Mouse (Mus musculus) small intestine, adult 10 weeks (tissue): ENCODE measurements around the gene Usp28. TPM values are rescaled to one million over a fixed set of nuclear protein-coding genes. Genes with fewer than 3 reads are reported as not detected.

Experiments
- polyA plus RNA-seq: library from polyadenylated mRNA; stranded (reverse); fragments of 350-450 nt; fragmentation: Illumina TruSeq; extraction: RNeasy Lipid Tissue Mini Kit (QIAGEN cat#74804); gene quantifications from one replicate; pipeline ENCODE4 v1.2.3, GENCODE M21; 2014; ENCODE audit warnings: low replicate concordance

The Usp28 gene
- 7.4 TPM for polyA plus RNA-seq

DNA sequence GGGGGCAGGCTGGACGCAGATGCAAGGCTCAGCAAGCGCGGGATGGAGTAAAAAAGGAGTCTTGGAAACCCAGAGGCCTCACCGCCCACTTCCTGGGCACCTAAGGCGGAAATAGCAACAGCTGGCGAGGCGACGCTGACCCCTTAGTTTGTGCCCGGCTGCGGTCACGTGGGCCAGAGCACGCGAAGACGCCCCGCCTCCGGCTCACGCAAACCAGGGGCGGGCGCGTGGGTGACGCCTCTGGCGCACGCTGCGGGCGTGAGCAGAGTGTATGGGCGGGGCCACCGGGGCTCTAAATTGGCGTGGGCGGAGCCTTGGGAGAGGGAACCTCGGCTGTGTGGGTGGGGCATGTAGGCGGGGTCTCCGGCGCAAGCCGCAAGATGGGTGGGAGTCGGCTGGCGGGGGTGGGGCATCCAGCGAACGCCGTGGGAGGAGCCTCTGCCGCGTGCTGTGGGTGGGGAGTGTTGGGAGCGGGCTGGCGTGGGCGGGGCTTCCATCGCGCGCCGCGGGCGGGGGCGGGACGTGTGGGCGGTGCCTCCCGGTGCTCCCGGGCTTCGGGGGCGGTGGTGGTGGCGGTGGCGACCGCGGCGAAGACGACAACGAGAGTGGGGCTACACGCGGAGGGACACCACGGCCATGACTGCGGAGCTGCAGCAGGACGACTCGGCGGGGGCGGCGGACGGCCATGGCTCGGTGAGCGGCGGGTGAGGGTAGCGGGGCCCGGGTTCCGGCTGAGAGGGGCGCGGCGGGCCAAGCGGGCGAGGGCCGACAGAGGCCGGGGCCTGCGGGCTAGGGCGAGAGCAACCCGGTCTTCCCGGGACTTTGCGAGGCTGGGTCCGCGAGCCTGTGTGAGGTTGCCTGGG is at the start of gene Usp28:
Gene Usp28, plus strand, starts transcription at position 531 of the 863 bp plus-strand sequence.

DNA sequence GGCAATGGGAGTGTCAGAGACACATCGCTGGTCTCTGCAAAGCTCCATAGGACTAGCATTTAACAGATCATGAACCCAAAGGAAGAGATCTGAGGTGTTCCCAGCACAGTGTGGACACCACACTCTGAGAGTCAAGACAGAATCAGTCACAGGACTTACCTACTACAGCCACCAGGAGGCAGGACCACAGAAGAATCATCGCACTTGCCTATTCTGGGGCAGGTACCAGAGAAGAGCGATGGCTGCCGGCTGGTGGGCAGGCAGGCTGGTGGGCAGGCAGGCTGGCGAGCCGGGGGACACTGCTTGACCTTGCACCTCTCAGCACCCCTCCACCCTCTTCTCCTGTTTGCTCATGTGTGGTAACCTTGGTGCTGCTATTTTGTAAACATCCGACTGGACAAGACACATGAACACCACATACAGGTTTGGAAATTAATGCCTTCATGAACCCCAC is 20.6 kb upstream of the Usp28 start, which contains the start of gene Htr3b:
Gene Htr3b, minus strand, starts transcription at position 404 of the 454 bp plus-strand sequence.

DNA sequence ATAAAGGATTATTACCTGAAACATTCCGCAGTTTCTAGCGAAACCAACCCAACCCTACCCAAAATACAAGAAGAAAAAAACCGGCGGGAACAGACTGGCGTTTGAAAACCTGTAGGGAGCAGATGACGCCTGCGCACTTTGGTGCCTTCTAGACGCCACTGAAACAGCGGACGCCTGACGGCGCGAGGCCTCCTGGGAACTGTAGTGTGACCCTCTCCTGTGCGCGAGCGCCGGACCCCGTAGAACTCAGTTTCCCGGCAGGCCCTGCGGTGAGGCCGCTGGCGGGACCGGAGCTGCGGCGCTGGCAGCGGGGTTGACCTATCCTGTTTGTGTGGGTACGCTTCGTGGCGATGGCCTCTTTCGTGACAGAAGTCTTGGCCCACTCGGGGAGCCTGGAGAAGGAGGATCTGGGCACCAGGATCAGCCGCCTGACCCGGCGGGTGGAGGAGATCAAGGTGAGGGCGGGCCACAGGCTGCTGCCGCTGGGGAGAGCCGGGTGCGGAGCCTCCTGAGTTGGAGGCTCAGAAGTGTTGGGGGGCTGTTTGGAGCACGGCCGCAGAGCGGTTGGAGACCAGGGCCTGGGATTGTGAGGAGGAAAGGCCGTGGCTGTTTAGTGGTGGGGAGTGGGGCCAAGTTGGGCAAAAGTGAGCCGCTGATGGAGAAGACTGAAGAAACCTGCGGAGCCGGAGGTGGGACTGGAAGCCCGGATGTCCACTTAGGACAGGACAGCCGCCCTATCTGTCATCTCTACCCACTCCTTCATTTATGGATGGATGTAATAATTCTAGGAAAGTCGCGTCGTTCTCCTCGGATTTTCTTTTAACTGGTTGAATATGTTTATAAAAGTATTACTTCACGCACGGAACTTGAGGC is 70.4 kb downstream of the Usp28 start, which contains the start of gene Zw10:
Gene Zw10, plus strand, starts transcription at position 281 of the 873 bp plus-strand sequence.

DNA sequence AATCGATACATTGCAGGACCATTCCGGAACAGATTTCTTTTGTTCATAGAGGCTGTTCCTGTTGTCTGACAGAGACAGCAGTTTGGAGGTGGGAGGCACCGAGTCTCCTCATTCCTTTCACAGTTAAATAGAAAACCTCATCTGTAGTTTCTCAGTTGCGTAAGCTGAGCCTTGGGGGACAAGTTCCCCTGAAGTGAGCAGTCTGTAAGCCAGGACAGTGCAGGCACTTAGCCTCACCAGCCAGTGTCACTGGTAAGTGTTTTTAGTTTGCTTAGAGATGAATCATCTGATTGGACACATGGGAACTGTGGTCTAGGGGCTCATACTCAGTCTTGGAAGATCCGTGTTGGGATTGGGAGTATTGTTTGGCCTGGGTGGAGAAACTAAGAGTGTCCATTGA is 95.9 kb downstream of the Usp28 start, which contains the start of gene Tmprss5:
Gene Tmprss5, plus strand, starts transcription at position 154 of the 400 bp plus-strand sequence.

Other genes starting within 250 kb of the Usp28 start
- gene Zbtb16, start 149.2 kb upstream of the Usp28 start, polyA plus RNA-seq, result 0.52 TPM
- gene Htr3a, start 74.3 kb upstream of the Usp28 start, polyA plus RNA-seq, result 2.6 TPM
- gene Htr3b, start 20.4 kb upstream of the Usp28 start, polyA plus RNA-seq, result 0.63 TPM
- gene Zw10, start 70.2 kb downstream of the Usp28 start, polyA plus RNA-seq, result 21.5 TPM
- gene Tmprss5, start 95.9 kb downstream of the Usp28 start, polyA plus RNA-seq, result not detected